Mouse (Mus musculus): ENCODE results near the gene Runx1.

DNA sequence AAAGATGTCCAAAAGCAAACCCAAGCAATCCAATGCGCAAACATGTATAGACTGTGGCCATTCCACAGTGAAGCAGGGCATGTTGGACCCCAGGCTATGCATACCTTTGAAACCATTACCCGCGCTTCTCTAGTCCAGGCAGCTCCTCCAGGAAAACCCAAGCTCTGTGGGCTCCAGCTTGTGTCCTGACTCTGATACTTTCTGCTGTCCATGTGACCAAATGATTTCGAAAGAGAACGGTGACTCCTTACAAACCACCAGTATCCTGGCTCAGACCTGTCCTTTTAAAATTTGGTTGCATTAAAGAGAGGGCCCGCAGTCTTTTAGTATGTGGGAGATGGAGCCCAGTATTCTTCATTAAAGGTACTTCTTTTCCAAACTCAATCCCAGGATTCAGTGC, 234.2 kb downstream of the Runx1 start:
- TF ChIP-seq CTCF (IDR thresholded peaks at IDR 0.05; ENCODE audit: control insufficient read depth, insufficient read depth, low read length) (no peak), POLR2A (IDR thresholded peaks at IDR 0.05; ENCODE audit: borderline replicate concordance, control insufficient read depth, low read depth, low read length) (no peak)
